Mouse (Mus musculus) midbrain, postnatal 0 days (tissue): ENCODE measurements at regions not wholly inside any gene's neighbourhood (a gene's known extent, or its start where the extent isn't known, plus 50 kb on each side); places are given as distances from the start of the nearest gene placed in this dataset.
A peak's percentile ranks its signal among the peaks of the same experiment; 100 is the strongest.

Source experiments
- ATAC-seq: fragments of 200-750 bp; cut with Nextera tagmentation; 2 replicates; pipeline ENCODE4 v1.8.0; 2017; ENCODE audit warnings: moderate number of reproducible peaks, mild to moderate bottlenecking, moderate TSS enrichment, moderate library complexity; ENCODE audit not compliant: low FRiP score
- DNase-seq: peaks from one replicate; pipeline ENCODE4 v3.0.0-alpha.2; 2015; ENCODE audit warnings: low spot score
- H3K27ac ChIP-seq: fragments of 300-500 bp; sonication (generic); 2 replicates; pipeline ENCODE4 v1.5.1; 2014; ENCODE audit warnings: low read depth, mild to moderate bottlenecking, low read length, mixed read lengths
- H3K27me3 ChIP-seq: fragments of 300-500 bp; sonication (generic); 2 replicates; pipeline ENCODE4 v1.6.1; 2014; ENCODE audit warnings: low read length, control low read depth, mixed read lengths; ENCODE audit not compliant: insufficient read depth
- H3K36me3 ChIP-seq: fragments of 300-500 bp; sonication (generic); 2 replicates; pipeline ENCODE4 v1.6.1; 2014; ENCODE audit warnings: low read length, control low read depth, mixed read lengths; ENCODE audit not compliant: insufficient read depth
- H3K4me1 ChIP-seq: fragments of 300-500 bp; sonication (generic); 2 replicates; pipeline ENCODE4 v1.6.1; 2014; ENCODE audit warnings: mild to moderate bottlenecking, control low read depth, antibody characterized with exemption, low read length, mixed read lengths; ENCODE audit not compliant: insufficient read depth
- H3K4me2 ChIP-seq: fragments of 300-500 bp; sonication (generic); 2 replicates; pipeline ENCODE4 v1.6.1; 2014; ENCODE audit warnings: low read depth, mild to moderate bottlenecking, low read length, mixed read lengths; ENCODE audit not compliant: poor library complexity, severe bottlenecking
- H3K4me3 ChIP-seq: fragments of 300-500 bp; sonication (generic); 2 replicates; pipeline ENCODE4 v1.5.1; 2014; ENCODE audit warnings: low read depth, mild to moderate bottlenecking, low read length, moderate library complexity
- H3K9ac ChIP-seq: fragments of 300-500 bp; sonication (generic); replicated peaks from 2 replicates; pipeline ENCODE4 v1.6.1; 2014; ENCODE audit warnings: mild to moderate bottlenecking, low read length, moderate library complexity, mixed read lengths; ENCODE audit not compliant: poor library complexity, severe bottlenecking
- H3K9me3 ChIP-seq: fragments of 300-500 bp; sonication (generic); 2 replicates; pipeline ENCODE4 v1.6.1; 2016; ENCODE audit warnings: low read length, control low read depth
- CTCF ChIP-seq: IDR thresholded peaks from 2 replicates; pipeline ENCODE4 v1.5.1; 2016; ENCODE audit warnings: antibody characterized with exemption, mild to moderate bottlenecking
- WGBS: fragments of 180-500 bp; shearing (Covaris S2); extraction: QIAGEN DNeasy Blood & Tissue Kit; methylation state at CpG from one replicate; pipeline ENCODE4 v1.1.7; 2014; 5-methylcytosine and 5-hydroxymethylcytosine counted together

DNA sequence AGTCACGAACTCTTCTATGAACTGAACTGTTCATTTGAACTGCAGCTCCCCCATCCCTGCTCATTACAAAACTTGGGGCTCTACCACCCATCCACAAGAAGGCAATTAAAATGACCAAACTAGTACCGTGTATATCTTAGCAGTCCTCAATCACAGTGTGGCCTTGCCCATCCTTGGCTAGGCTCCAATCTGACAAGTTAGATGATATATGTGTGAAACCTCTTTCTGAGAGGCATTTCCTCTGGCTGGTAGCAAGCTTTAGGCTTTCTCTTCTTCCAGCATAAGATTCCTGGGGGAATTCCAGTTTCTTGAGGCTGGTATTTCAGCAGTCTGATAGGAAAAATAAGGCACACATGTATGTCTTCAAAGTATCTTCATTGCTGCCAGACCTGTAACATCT lies 88.8 kb upstream of the Hnrnpa3 start:
- DNase-seq (no peak), ATAC-seq (no peak)
- H3K4me3 ChIP-seq, result no peak overlapping the region
- 89% methylated on average over 2 of the region's 2 CpGs for WGBS
- no peak overlapping the region for H3K27ac ChIP-seq
- H3K4me2 ChIP-seq, result no peak overlapping the region
- TF ChIP-seq CTCF, result no peak
- no peaks in the 10 kb centered on the region for H3K4me1 ChIP-seq
- H3K36me3 ChIP-seq, result no peaks in the 10 kb centered on the region
- H3K9ac ChIP-seq, result no peak overlapping the region
- H3K27me3 ChIP-seq, result no peaks in the 10 kb centered on the region
- H3K9me3 ChIP-seq, result no peaks in the 10 kb centered on the region

DNA sequence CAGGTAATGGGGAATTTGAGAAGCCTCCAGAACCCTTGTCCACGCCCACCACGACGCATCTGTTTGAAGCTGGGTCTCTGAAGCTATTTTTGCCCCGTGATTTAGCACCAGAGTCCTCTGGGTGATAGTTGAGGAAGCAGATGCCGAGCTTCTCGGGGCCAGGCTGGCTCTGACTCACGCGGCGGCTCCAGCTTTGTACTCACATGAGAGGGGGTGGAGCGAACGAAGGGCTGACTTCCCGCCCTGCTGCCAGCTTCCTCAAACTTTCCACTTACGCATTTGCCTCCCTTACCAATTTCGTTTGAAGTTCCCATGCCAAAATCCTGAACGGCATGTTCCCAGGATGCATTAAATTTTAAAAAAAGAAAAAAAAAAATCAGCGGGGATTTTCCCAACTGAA lies 74.1 kb upstream of the Hnrnpa3 start:
- ATAC-seq (no peak), DNase-seq (peak; percentile 60)
- WGBS, result 1% methylated on average over 16 of the region's 16 CpGs
- Histone ChIP-seq H3K27ac (no peak overlapping the region), H3K4me2 (peak overlapping the region; percentile 47), H3K4me3 (peak overlapping the region; percentile 20), H3K36me3 (no peaks in the 10 kb centered on the region), H3K4me1 (0 out of 2 replicates have a peak, but pooled peaks cover 3% of the 10 kb centered on the region), H3K27me3 (no peaks in the 10 kb centered on the region), H3K9ac (peak overlapping the region; percentile 29; the same call in 1 of the 2 replicates), H3K9me3 (no peaks in the 10 kb centered on the region)
- no peak for TF ChIP-seq CTCF

DNA sequence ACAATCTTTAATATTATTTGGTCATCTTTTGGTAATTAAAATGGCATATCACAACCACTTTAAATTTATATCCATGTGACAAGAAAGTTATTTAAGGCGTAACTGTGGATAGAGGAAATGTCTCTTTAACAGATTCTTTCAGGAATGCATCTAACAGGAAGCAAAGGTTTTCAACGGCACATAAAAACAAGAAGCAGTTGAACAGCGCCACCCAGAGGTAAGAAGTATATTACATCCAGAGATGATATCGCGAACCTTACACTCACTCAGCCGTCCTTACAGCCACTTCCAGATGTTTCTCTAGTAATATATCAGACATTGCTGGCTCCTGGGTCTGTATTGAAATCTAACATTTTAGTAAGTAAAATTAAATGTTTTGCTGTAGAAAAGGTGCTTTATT lies 70.5 kb upstream of the Hnrnpa3 start:
- DNase-seq, result peak; percentile 91
- Histone ChIP-seq H3K36me3 (no peaks in the 10 kb centered on the region), H3K27me3 (peaks cover 12% of the 10 kb centered on the region), H3K4me3 (no peak overlapping the region), H3K9me3 (no peaks in the 10 kb centered on the region), H3K27ac (no peak overlapping the region), H3K9ac (no peak overlapping the region), H3K4me1 (0 out of 2 replicates have a peak, but pooled peaks cover 3% of the 10 kb centered on the region), H3K4me2 (no peak overlapping the region)
- no peak for ATAC-seq
- TF ChIP-seq CTCF, result peak; percentile 94
- WGBS, result 3% methylated on average over 6 of the region's 6 CpGs

DNA sequence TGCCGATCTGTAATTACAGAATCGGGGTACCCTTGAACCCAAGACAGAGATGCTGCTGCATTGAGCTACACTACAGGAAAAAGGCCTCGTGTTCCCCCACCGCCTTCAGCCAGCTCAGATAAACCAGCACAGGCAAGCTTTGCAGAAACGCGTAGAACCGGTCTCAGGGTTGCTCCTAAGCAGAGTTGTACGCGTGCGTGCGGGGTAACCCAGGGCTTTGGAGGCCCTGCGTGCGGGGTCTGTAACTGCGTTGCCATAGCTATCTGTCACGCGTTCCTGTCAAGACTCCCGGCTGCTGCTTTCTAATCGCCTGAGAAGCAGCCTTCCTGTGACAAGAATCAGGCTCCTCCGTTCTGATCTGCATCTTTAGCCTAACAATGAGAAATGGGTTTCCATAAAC lies 69.6 kb upstream of the Hnrnpa3 start:
- 6% methylated on average over 19 of the region's 19 CpGs for WGBS
- H3K9ac ChIP-seq, result no peak overlapping the region
- H3K27ac ChIP-seq, result no peak overlapping the region
- ATAC-seq (peak; percentile 47; the same call in 1 of the 2 replicates), DNase-seq (peak; percentile 47)
- H3K36me3 ChIP-seq, result no peaks in the 10 kb centered on the region
- peaks cover 13% of the 10 kb centered on the region for H3K27me3 ChIP-seq
- no peak for TF ChIP-seq CTCF
- 0 out of 2 replicates have a peak, but pooled peaks cover 3% of the 10 kb centered on the region for H3K4me1 ChIP-seq
- H3K4me3 ChIP-seq, result peak overlapping the region; percentile 5; the same call in 1 of the 2 replicates
- H3K9me3 ChIP-seq, result no peaks in the 10 kb centered on the region
- H3K4me2 ChIP-seq, result peak overlapping the region; percentile 39

DNA sequence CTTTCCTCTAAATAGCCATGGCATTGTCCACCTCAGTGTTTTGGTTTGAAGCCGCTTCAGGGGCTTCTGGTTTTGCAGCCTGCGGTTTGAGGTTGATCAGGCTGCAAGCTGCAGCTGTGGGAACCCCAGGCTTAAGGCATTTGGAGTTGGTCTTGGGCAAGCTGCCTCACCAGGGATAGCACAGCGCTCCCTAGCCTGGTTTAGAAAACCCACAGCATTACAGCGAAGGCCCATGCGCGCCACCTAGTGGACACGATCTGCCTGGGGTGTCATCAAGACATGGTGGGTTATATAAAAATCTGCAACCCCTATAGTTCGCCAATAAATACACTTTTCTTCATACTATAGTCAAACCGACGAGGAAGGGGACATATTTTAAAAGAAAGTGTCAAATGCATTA lies 68.9 kb upstream of the Hnrnpa3 start:
- peak overlapping the region; percentile 39; the same call in 1 of the 2 replicates for H3K4me2 ChIP-seq
- ATAC-seq (no peak), DNase-seq (peak; percentile 92)
- H3K4me3 ChIP-seq, result no peak overlapping the region
- H3K9ac ChIP-seq, result no peak overlapping the region
- no peaks in the 10 kb centered on the region for H3K9me3 ChIP-seq
- no peak overlapping the region for H3K27ac ChIP-seq
- peak; percentile 95 for TF ChIP-seq CTCF
- no peaks in the 10 kb centered on the region for H3K4me1 ChIP-seq
- H3K27me3 ChIP-seq, result peaks cover 13% of the 10 kb centered on the region
- 7% methylated on average over 10 of the region's 10 CpGs for WGBS
- no peaks in the 10 kb centered on the region for H3K36me3 ChIP-seq

DNA sequence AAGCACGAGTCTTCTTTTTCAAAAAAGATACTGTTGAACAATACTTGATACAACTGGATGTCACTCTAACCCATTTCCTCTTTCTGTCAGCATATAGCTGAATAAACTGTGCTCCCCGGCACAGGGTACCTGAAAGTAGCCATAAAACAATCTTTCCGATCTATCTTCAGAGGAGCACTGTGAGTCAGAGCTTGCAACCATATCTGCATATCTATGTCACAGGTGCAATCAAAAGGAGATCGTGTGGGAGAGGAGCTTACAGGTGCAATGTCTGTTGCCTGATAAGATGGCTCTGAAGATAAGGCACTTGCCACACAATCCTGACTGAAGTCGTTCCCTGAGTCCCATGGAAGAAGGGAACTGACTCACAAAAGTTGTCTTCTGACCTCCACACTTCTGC lies 58.5 kb upstream of the Hnrnpa3 start:
- no peak overlapping the region for H3K4me2 ChIP-seq
- no peak overlapping the region for H3K9ac ChIP-seq
- no peak overlapping the region for H3K27ac ChIP-seq
- H3K4me3 ChIP-seq, result no peak overlapping the region
- no peaks in the 10 kb centered on the region for H3K27me3 ChIP-seq
- H3K36me3 ChIP-seq, result no peaks in the 10 kb centered on the region
- H3K9me3 ChIP-seq, result no peaks in the 10 kb centered on the region
- ATAC-seq (no peak), DNase-seq (no peak)
- H3K4me1 ChIP-seq, result no peaks in the 10 kb centered on the region
- WGBS, result 85% methylated on average over 5 of the region's 5 CpGs
- no peak for TF ChIP-seq CTCF
